Mouse (Mus musculus) layer of hippocampus, adult 2 months (tissue): Measurements from ENCODE around the gene Lrrc8b. TPM values are rescaled to one million over a fixed set of nuclear protein-coding genes. Genes with fewer than 3 reads are reported as not detected.

Experiments
- DNase-seq, 2 experiments: peaks; one replicate each; pipeline ENCODE4 v3.0.0; 2022; ENCODE audit warnings: low spot score in 2 of 2
- H3K27ac ChIP-seq: fragments of 200-600 bp; 2 replicates; pipeline ENCODE4 v1.8.1; 2022
- H3K4me3 ChIP-seq: fragments of 200-600 bp; 2 replicates; pipeline ENCODE4 v1.8.1; 2022; ENCODE audit warnings: mild to moderate bottlenecking
- CTCF ChIP-seq: fragments of 200-600 bp; conservative IDR thresholded peaks from 2 replicates; pipeline ENCODE4 v1.8.1; 2022; ENCODE audit warnings: antibody characterized with exemption, mild to moderate bottlenecking, moderate library complexity
- total RNA-seq, 2 experiments: library from RNA; stranded (reverse); gene quantifications; 2 replicates each; pipeline ENCODE4 v1.2.3; 2021

Gene Lrrc8b
- total RNA-seq, 2 experiments from 2014 or later: 61.6 TPM

DNA sequence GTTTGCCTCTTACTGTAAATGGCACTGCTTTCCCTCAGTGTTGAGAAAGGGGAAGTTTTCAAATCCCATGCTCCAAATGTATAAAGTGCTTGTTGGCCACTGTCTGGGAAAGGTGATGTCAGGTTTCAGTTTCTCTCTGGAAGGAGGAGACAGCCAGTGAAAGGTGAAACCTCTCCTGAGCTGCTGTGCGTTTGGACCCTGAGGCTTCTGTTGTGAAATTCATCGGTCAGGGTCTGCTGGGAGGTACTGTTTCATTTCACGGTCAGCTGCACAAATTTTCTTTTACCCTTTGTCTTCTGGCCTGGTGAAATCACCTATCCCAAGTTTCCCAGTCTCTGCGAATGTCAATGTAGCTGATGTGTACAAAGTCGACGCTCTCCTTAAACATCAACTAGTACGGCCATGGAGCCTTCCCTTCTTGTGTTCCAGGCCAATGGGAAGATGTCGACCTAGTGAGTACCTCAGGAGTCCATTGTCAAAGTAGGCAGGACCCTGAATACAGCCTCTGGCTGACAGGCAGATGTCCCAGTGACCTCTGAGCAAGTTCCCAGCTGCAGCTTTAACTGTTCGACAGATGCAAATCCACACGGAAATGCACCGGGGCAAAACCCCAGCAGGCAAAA lies 121.6 kb downstream of the Lrrc8b start:
- no peak for DNase-seq
- no peak for TF ChIP-seq CTCF
- Histone ChIP-seq H3K4me3 (no peak overlapping the region), H3K27ac (no peak overlapping the region)

Other genes with a start within 250 kb of the Lrrc8b start
- not detected for gene Gbp10, start 176.2 kb upstream of the Lrrc8b start, total RNA-seq
- not detected for gene Gm43302, start 122.1 kb upstream of the Lrrc8b start, total RNA-seq
- gene Gbp6, start 122.1 kb upstream of the Lrrc8b start, total RNA-seq: under 1 TPM; 0.59 to 0.90 TPM
- gene Lrrc8c, start 103.6 kb downstream of the Lrrc8b start, total RNA-seq: 10 to 100 TPM; 29.8 to 30.7 TPM